Mouse (Mus musculus): ENCODE results near the gene Ddx55.

GRCm38 (mm10) chr5:124553607-124554006 is 943 bp downstream of the Ddx55 start:
- TF ChIP-seq CTCF (IDR thresholded peaks at IDR 0.05; ENCODE audit: control insufficient read depth, insufficient read depth, insufficient read length) (no peak), USF1 (IDR thresholded peaks at IDR 0.05; ENCODE audit: low read depth) (no peak), MYOG (IDR thresholded peaks at IDR 0.05; ENCODE audit: control insufficient read depth, extremely low read depth, insufficient read length) (no peak), MAX (IDR thresholded peaks at IDR 0.05) (no peak), CEBPB (IDR thresholded peaks at IDR 0.05; ENCODE audit: low read depth) (no peak), MYOD1 (IDR thresholded peaks at IDR 0.05; ENCODE audit: control insufficient read depth, insufficient read length, low read depth) (no peak), FOSL1 (IDR thresholded peaks at IDR 0.05; ENCODE audit: insufficient read depth, low read length, poor library complexity, severe bottlenecking) (no peak)

All from C2C12 (cell line).